Mouse (Mus musculus) intestine, embryonic 14.5 days (tissue): ENCODE data around the gene Hephl1. TPM values are rescaled to one million over a fixed set of nuclear protein-coding genes. Genes with fewer than 3 reads are reported as not detected.

Experiments used
- ATAC-seq: fragments of 200-750 bp; cut with Nextera tagmentation; replicated peaks from 2 replicates; pipeline ENCODE4 v1.8.0; 2017; ENCODE audit warnings: low read depth, moderate number of reproducible peaks, moderate TSS enrichment, moderate library complexity; ENCODE audit not compliant: low FRiP score, low TSS enrichment
- DNase-seq: peaks from one replicate; pipeline ENCODE4 v3.0.0-alpha.2; 2018; ENCODE audit warnings: low spot score
- H3K27ac ChIP-seq: fragments of 300-500 bp; sonication (generic); 2 replicates; pipeline ENCODE4 v1.5.1; 2014; ENCODE audit warnings: low read depth, mild to moderate bottlenecking, control low read depth
- H3K27me3 ChIP-seq: fragments of 300-500 bp; sonication (generic); replicated peaks from 2 replicates; pipeline ENCODE4 v1.6.1; 2014; ENCODE audit warnings: low read length, control low read depth; ENCODE audit not compliant: control insufficient read depth, insufficient read depth
- H3K36me3 ChIP-seq: fragments of 300-500 bp; sonication (generic); 2 replicates; pipeline ENCODE4 v1.6.1; 2014; ENCODE audit warnings: low read length, control low read depth; ENCODE audit not compliant: control insufficient read depth, insufficient read depth
- H3K4me1 ChIP-seq: fragments of 300-500 bp; sonication (generic); replicated peaks from 2 replicates; pipeline ENCODE4 v1.6.1; 2014; ENCODE audit warnings: low read length, control low read depth, mixed read lengths; ENCODE audit not compliant: control insufficient read depth, insufficient read depth
- H3K4me2 ChIP-seq: fragments of 300-500 bp; sonication (generic); 2 replicates; pipeline ENCODE4 v1.6.1; 2014; ENCODE audit warnings: low read length
- H3K4me3 ChIP-seq: fragments of 300-500 bp; sonication (generic); 2 replicates; pipeline ENCODE4 v1.5.1; 2014; ENCODE audit warnings: low read depth, low read length, control low read depth, mixed read lengths
- H3K9ac ChIP-seq: fragments of 300-500 bp; sonication (generic); 2 replicates; pipeline ENCODE4 v1.6.1; 2014; ENCODE audit warnings: mild to moderate bottlenecking, low read length
- H3K9me3 ChIP-seq: fragments of 300-500 bp; sonication (generic); 2 replicates; pipeline ENCODE4 v1.6.1; 2016; ENCODE audit warnings: low read length, control low read depth; ENCODE audit not compliant: control insufficient read depth
- WGBS: fragments of 180-500 bp; shearing (Covaris S2); extraction: QIAGEN DNeasy Blood & Tissue Kit; methylation state at CpG from one replicate; pipeline ENCODE4 v1.1.7; 2014; 5-methylcytosine and 5-hydroxymethylcytosine counted together
- polyA plus RNA-seq: library from polyadenylated mRNA; unstranded; fragments of >200 nt; fragmentation: Nextera tagmentation; extraction: Ambion mirVana; gene quantifications from 2 replicates; pipeline ENCODE4 v1.2.1, GENCODE M21; 2014

The Hephl1 gene
- polyA plus RNA-seq, 1 experiment from 2014 or later = not detected

GRCm38 (mm10) chr9:15041556-15041955 is 70.4 kb downstream of the Hephl1 start:
- Histone ChIP-seq H3K4me2 (no peak overlapping the region), H3K9ac (no peak overlapping the region), H3K36me3 (no peaks in the 10 kb centered on the region), H3K9me3 (no peaks in the 10 kb centered on the region), H3K27me3 (no peaks in the 10 kb centered on the region), H3K27ac (no peak overlapping the region), H3K4me1 (peaks cover 12% of the 10 kb centered on the region), H3K4me3 (no peak overlapping the region)
- WGBS = 82% methylated on average over 11 of the region's 11 CpGs
- DNase-seq (no peak), ATAC-seq (no peak)

GRCm38 (mm10) chr9:15039848-15040247 is 72.1 kb downstream of the Hephl1 start:
- WGBS = 84% methylated on average over 5 of the region's 5 CpGs

GRCm38 (mm10) chr9:15037704-15038103 is 74.2 kb downstream of the Hephl1 start:
- peaks cover 4% of the 10 kb centered on the region for H3K4me1 ChIP-seq
- 59% methylated on average over 3 of the region's 3 CpGs for WGBS
- no peak for DNase-seq
- no peak overlapping the region for H3K4me3 ChIP-seq
- no peak overlapping the region for H3K9ac ChIP-seq
- no peak overlapping the region for H3K4me2 ChIP-seq
- no peaks in the 10 kb centered on the region for H3K27me3 ChIP-seq
- H3K27ac ChIP-seq = no peak overlapping the region
- ATAC-seq = no peak
- H3K9me3 ChIP-seq = no peaks in the 10 kb centered on the region
- H3K36me3 ChIP-seq = peaks cover 5% of the 10 kb centered on the region; the same call in 1 of the 2 replicates

More at GRCm38 (mm10) chr9:15039848-15040247, 72.1 kb downstream of the Hephl1 start:
- Histone ChIP-seq H3K27me3 (no peaks in the 10 kb centered on the region), H3K4me3 (no peak overlapping the region), H3K9ac (no peak overlapping the region), H3K4me2 (no peak overlapping the region), H3K4me1 (peaks cover 11% of the 10 kb centered on the region), H3K9me3 (no peaks in the 10 kb centered on the region), H3K27ac (no peak overlapping the region), H3K36me3 (no peaks in the 10 kb centered on the region)
- DNase-seq = no peak
- no peak for ATAC-seq

GRCm38 (mm10) chr9:15037237-15037636 is 74.7 kb downstream of the Hephl1 start:
- Histone ChIP-seq H3K4me3 (no peak overlapping the region), H3K4me2 (no peak overlapping the region), H3K27ac (no peak overlapping the region), H3K27me3 (no peaks in the 10 kb centered on the region), H3K4me1 (peaks cover 4% of the 10 kb centered on the region), H3K36me3 (peaks cover 6% of the 10 kb centered on the region; the same call in 1 of the 2 replicates), H3K9me3 (no peaks in the 10 kb centered on the region), H3K9ac (no peak overlapping the region)
- ATAC-seq (no peak), DNase-seq (no peak)

- ATAC-seq (0 out of 2 replicates have a peak, but pooled peaks have one; percentile 40), DNase-seq (no peak)
- Histone ChIP-seq H3K9me3 (no peaks in the 10 kb centered on the region), H3K27me3 (no peaks in the 10 kb centered on the region), H3K4me1 (peaks cover 4% of the 10 kb centered on the region), H3K9ac (no peak overlapping the region), H3K36me3 (peaks cover 7% of the 10 kb centered on the region; the same call in 1 of the 2 replicates), H3K4me2 (no peak overlapping the region), H3K4me3 (no peak overlapping the region), H3K27ac (no peak overlapping the region)
- WGBS = 25% methylated on average over 4 of the region's 4 CpGs
These were observed 75.1 kb downstream of the Hephl1 start for GRCm38 (mm10) chr9:15036807-15037206.

GRCm38 (mm10) chr9:15036405-15036804 is 75.5 kb downstream of the Hephl1 start:
- WGBS = 89% methylated on average over 2 of the region's 2 CpGs
- DNase-seq = no peak
- Histone ChIP-seq H3K36me3 (peaks cover 9% of the 10 kb centered on the region; the same call in 1 of the 2 replicates), H3K4me1 (peaks cover 4% of the 10 kb centered on the region), H3K4me2 (no peak overlapping the region), H3K27me3 (no peaks in the 10 kb centered on the region), H3K9ac (no peak overlapping the region), H3K9me3 (no peaks in the 10 kb centered on the region), H3K4me3 (no peak overlapping the region), H3K27ac (no peak overlapping the region)
- ATAC-seq = peak; percentile 51; the same call in 1 of the 2 replicates

- no peak overlapping the region for H3K27ac ChIP-seq
- H3K27me3 ChIP-seq = no peaks in the 10 kb centered on the region
- H3K9me3 ChIP-seq = no peaks in the 10 kb centered on the region
- 91% methylated on average over 7 of the region's 7 CpGs for WGBS
- no peak overlapping the region for H3K4me3 ChIP-seq
- ATAC-seq = no peak
- H3K4me2 ChIP-seq = no peak overlapping the region
- peaks cover 4% of the 10 kb centered on the region for H3K4me1 ChIP-seq
- no peak overlapping the region for H3K9ac ChIP-seq
- DNase-seq = no peak
- peaks cover 9% of the 10 kb centered on the region; the same call in 1 of the 2 replicates for H3K36me3 ChIP-seq
These were observed 75.9 kb downstream of the Hephl1 start for GRCm38 (mm10) chr9:15035979-15036378.

- DNase-seq (no peak), ATAC-seq (no peak)
- H3K36me3 ChIP-seq = peaks cover 9% of the 10 kb centered on the region; the same call in 1 of the 2 replicates
- H3K9me3 ChIP-seq = no peaks in the 10 kb centered on the region
- no peak overlapping the region for H3K27ac ChIP-seq
- no peak overlapping the region for H3K9ac ChIP-seq
- H3K27me3 ChIP-seq = no peaks in the 10 kb centered on the region
- 78% methylated on average over 7 of the region's 7 CpGs for WGBS
- H3K4me1 ChIP-seq = peaks cover 4% of the 10 kb centered on the region
- no peak overlapping the region for H3K4me2 ChIP-seq
- H3K4me3 ChIP-seq = no peak overlapping the region
These were observed 77.2 kb downstream of the Hephl1 start for GRCm38 (mm10) chr9:15034546-15035273.
